Mouse (Mus musculus) fat pad, adult 2 months (tissue): ENCODE results near the gene Sema4c.

Experiments
- DNase-seq: peaks from one replicate; pipeline ENCODE4 v3.0.0-alpha.2; 2011; ENCODE audit warnings: low read depth, low spot score; ENCODE audit errors: extremely low read depth

The Sema4c gene

GRCm38 (mm10) chr1:36557457-36558011 is 615 bp downstream of the Sema4c start:
- no peak for DNase-seq

- no peak for DNase-seq
Observed at GRCm38 (mm10) chr1:36556553-36557456, 1.3 kb downstream of the Sema4c start.

- no peak for DNase-seq
Observed at GRCm38 (mm10) chr1:36555798-36556395, 2.3 kb downstream of the Sema4c start.

GRCm38 (mm10) chr1:36554633-36555399 is 3.3 kb downstream of the Sema4c start:
- no peak for DNase-seq

GRCm38 (mm10) chr1:36552506-36552905 is 5.6 kb downstream of the Sema4c start:
- no peak for DNase-seq

GRCm38 (mm10) chr1:36551904-36552303 is 6.2 kb downstream of the Sema4c start:
- DNase-seq = no peak

- DNase-seq = no peak
Observed at GRCm38 (mm10) chr1:36550075-36550863, 7.9 kb downstream of the Sema4c start.

GRCm38 (mm10) chr1:36549491-36549890 is 8.7 kb downstream of the Sema4c start:
- no peak for DNase-seq

- no peak for DNase-seq
Observed at GRCm38 (mm10) chr1:36548771-36549170, 9.4 kb downstream of the Sema4c start.

GRCm38 (mm10) chr1:36547981-36548598 is 10.1 kb downstream of the Sema4c start:
- DNase-seq = no peak

GRCm38 (mm10) chr1:36546888-36547471 is 11.2 kb downstream of the Sema4c start, which contains the start of gene Ankrd39:
Gene Ankrd39, minus strand, starts transcription at chr1:36547445.
- DNase-seq = peak; percentile 93

GRCm38 (mm10) chr1:36545845-36546600 is 12.1 kb downstream of the Sema4c start:
- no peak for DNase-seq

GRCm38 (mm10) chr1:36545382-36545781 is 12.8 kb downstream of the Sema4c start:
- no peak for DNase-seq

GRCm38 (mm10) chr1:36542925-36543324 is 15.2 kb downstream of the Sema4c start:
- DNase-seq = no peak

GRCm38 (mm10) chr1:36541844-36542243 is 16.3 kb downstream of the Sema4c start:
- DNase-seq = no peak

- no peak for DNase-seq
Observed at GRCm38 (mm10) chr1:36540807-36541206, 17.3 kb downstream of the Sema4c start.

- no peak for DNase-seq
Observed at GRCm38 (mm10) chr1:36540132-36540531, 18.0 kb downstream of the Sema4c start.

- no peak for DNase-seq
Observed at GRCm38 (mm10) chr1:36539186-36539585, 19.0 kb downstream of the Sema4c start, which contains the start of gene Gm42417. Gene Gm42417, minus strand, starts transcription at chr1:36539429.

GRCm38 (mm10) chr1:36538727-36539126 is 19.4 kb downstream of the Sema4c start:
- DNase-seq = no peak
